Mouse (Mus musculus) spleen, adult 2 months (tissue): ENCODE measurements at regions not wholly inside any gene's neighbourhood (a gene's known extent, or its start where the extent isn't known, plus 50 kb on each side); places are given as distances from the start of the nearest gene placed in this dataset.

ENCODE experiments used
- CTCF ChIP-seq: fragments of 200-500 bp; IDR thresholded peaks from 2 replicates; pipeline ENCODE4 v1.5.1; 2011; ENCODE audit warnings: mild to moderate bottlenecking, inconsistent platforms; ENCODE audit not compliant: insufficient read depth, insufficient read length, insufficient replicate concordance; ENCODE audit errors: extremely low read depth
- POLR2A ChIP-seq: fragments of 200-500 bp; IDR thresholded peaks from 2 replicates; pipeline ENCODE4 v1.6.1; 2011; ENCODE audit warnings: low read depth, low read length, inconsistent platforms

- TF ChIP-seq CTCF (no peak), POLR2A (no peak)
Measured at GRCm38 (mm10) chr2:28287210-28287860, 94.5 kb downstream of the Olfm1 start.
